Mouse (Mus musculus): Measurements from ENCODE around the gene Upf3b.

DNA sequence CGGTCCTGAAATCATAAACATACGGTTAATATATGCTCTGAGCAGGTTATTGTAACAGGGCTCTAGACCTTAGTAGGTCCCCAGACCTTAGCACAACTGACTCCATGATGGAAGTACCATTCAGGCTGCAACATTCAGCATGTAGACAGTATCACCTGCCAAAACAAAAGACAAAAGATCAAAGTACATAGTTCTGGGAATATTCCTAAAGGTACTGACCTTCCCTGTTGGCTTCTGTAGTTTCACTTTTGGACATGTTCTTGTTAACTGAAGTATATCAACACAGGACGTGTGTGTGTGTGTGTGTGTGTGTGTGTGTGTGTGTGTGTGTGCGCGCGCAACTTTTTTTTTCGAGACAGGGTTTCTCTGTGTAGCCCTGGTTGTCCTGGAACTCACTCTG, 15.4 kb upstream of the Upf3b start:
- TF ChIP-seq CTCF (IDR thresholded peaks at IDR 0.05; ENCODE audit: extremely low read depth, insufficient read length, insufficient replicate concordance, low read depth, low read length): no peak
- TF ChIP-seq POLR2A (IDR thresholded peaks at IDR 0.05; ENCODE audit: low read depth, low read length): no peak

All from small intestine, adult 2 months (tissue).